Mouse (Mus musculus): Measurements from ENCODE around the gene Igfbp2. TPM values are rescaled to one million over a fixed set of nuclear protein-coding genes. Genes with fewer than 3 reads are reported as not detected.

Igfbp2 gene
- polyA plus RNA-seq, 1 experiment from 2014 or later = 310 TPM

- Histone ChIP-seq H3K27me3 (ENCODE audit: control insufficient read depth, insufficient read depth, low read length) (no peaks in the 10 kb centered on the region), H3K27ac (replicated peaks; ENCODE audit: low read depth, low read length) (no peak overlapping the region), H3K36me3 (ENCODE audit: control insufficient read depth, insufficient read depth, low read length) (peaks cover 20% of the 10 kb centered on the region), H3K9me3 (ENCODE audit: control insufficient read depth, low read length) (no peaks in the 10 kb centered on the region), H3K4me1 (ENCODE audit: control insufficient read depth, insufficient read depth, low read length) (peaks cover 10% of the 10 kb centered on the region), H3K4me3 (replicated peaks; ENCODE audit: low read depth, low read length) (no peak overlapping the region), H3K4me2 (ENCODE audit: low read length) (no peak overlapping the region), H3K9ac (replicated peaks; ENCODE audit: low read length) (no peak overlapping the region)
- ATAC-seq (ENCODE audit: low FRiP score, low TSS enrichment) (no peak), DNase-seq (peak; percentile 88)
- 52% methylated on average over 10 of the region's 10 CpGs for WGBS
Observed at GRCm38 (mm10) chr1:72854337-72855237, 30.3 kb downstream of the Igfbp2 start.

- H3K9ac ChIP-seq (replicated peaks; ENCODE audit: low read length) = no peak overlapping the region
- H3K4me3 ChIP-seq (replicated peaks; ENCODE audit: low read depth, low read length) = no peak overlapping the region
- H3K36me3 ChIP-seq (ENCODE audit: control insufficient read depth, insufficient read depth, low read length) = peaks cover 16% of the 10 kb centered on the region
- no peak for ATAC-seq (ENCODE audit: low FRiP score, low TSS enrichment)
- WGBS = 89% methylated on average over 10 of the region's 10 CpGs
- no peaks in the 10 kb centered on the region for H3K9me3 ChIP-seq (ENCODE audit: control insufficient read depth, low read length)
- peaks cover 10% of the 10 kb centered on the region for H3K4me1 ChIP-seq (ENCODE audit: control insufficient read depth, insufficient read depth, low read length)
- DNase-seq = no peak
- no peak overlapping the region for H3K4me2 ChIP-seq (ENCODE audit: low read length)
- no peak overlapping the region for H3K27ac ChIP-seq (replicated peaks; ENCODE audit: low read depth, low read length)
- H3K27me3 ChIP-seq (ENCODE audit: control insufficient read depth, insufficient read depth, low read length) = no peaks in the 10 kb centered on the region
Observed at GRCm38 (mm10) chr1:72855729-72856128, 31.4 kb downstream of the Igfbp2 start.

- DNase-seq = no peak
- Histone ChIP-seq H3K4me1 (ENCODE audit: control insufficient read depth, insufficient read depth, low read length) (peaks cover 10% of the 10 kb centered on the region), H3K4me3 (replicated peaks; ENCODE audit: low read depth, low read length) (no peak overlapping the region), H3K9me3 (ENCODE audit: control insufficient read depth, low read length) (no peaks in the 10 kb centered on the region), H3K36me3 (ENCODE audit: control insufficient read depth, insufficient read depth, low read length) (peaks cover 12% of the 10 kb centered on the region), H3K27me3 (ENCODE audit: control insufficient read depth, insufficient read depth, low read length) (no peaks in the 10 kb centered on the region), H3K9ac (replicated peaks; ENCODE audit: low read length) (no peak overlapping the region), H3K4me2 (ENCODE audit: low read length) (no peak overlapping the region), H3K27ac (replicated peaks; ENCODE audit: low read depth, low read length) (no peak overlapping the region)
- ATAC-seq (ENCODE audit: low FRiP score, low TSS enrichment) = no peak
- WGBS = 85% methylated on average over 19 of the region's 19 CpGs
Observed at GRCm38 (mm10) chr1:72856209-72856909, 32.1 kb downstream of the Igfbp2 start.

GRCm38 (mm10) chr1:72857142-72857541 lies 32.8 kb downstream of the Igfbp2 start:
- no peak for ATAC-seq (ENCODE audit: low FRiP score, low TSS enrichment)
- 90% methylated on average over 7 of the region's 7 CpGs for WGBS
- H3K4me3 ChIP-seq (replicated peaks; ENCODE audit: low read depth, low read length) = no peak overlapping the region
- H3K4me1 ChIP-seq (ENCODE audit: control insufficient read depth, insufficient read depth, low read length) = peaks cover 10% of the 10 kb centered on the region
- H3K4me2 ChIP-seq (ENCODE audit: low read length) = no peak overlapping the region
- H3K9ac ChIP-seq (replicated peaks; ENCODE audit: low read length) = no peak overlapping the region
- peaks cover 4% of the 10 kb centered on the region for H3K36me3 ChIP-seq (ENCODE audit: control insufficient read depth, insufficient read depth, low read length)
- no peak overlapping the region for H3K27ac ChIP-seq (replicated peaks; ENCODE audit: low read depth, low read length)
- H3K27me3 ChIP-seq (ENCODE audit: control insufficient read depth, insufficient read depth, low read length) = no peaks in the 10 kb centered on the region
- H3K9me3 ChIP-seq (ENCODE audit: control insufficient read depth, low read length) = no peaks in the 10 kb centered on the region
- DNase-seq = no peak

GRCm38 (mm10) chr1:72857631-72858030 lies 33.3 kb downstream of the Igfbp2 start:
- 72% methylated on average over 5 of the region's 5 CpGs for WGBS
- Histone ChIP-seq H3K9me3 (ENCODE audit: control insufficient read depth, low read length) (no peaks in the 10 kb centered on the region), H3K36me3 (ENCODE audit: control insufficient read depth, insufficient read depth, low read length) (0 out of 2 replicates have a peak, but pooled peaks cover under 1% of the 10 kb centered on the region), H3K27me3 (ENCODE audit: control insufficient read depth, insufficient read depth, low read length) (no peaks in the 10 kb centered on the region), H3K9ac (replicated peaks; ENCODE audit: low read length) (no peak overlapping the region), H3K4me1 (ENCODE audit: control insufficient read depth, insufficient read depth, low read length) (peaks cover 10% of the 10 kb centered on the region), H3K27ac (replicated peaks; ENCODE audit: low read depth, low read length) (no peak overlapping the region), H3K4me3 (replicated peaks; ENCODE audit: low read depth, low read length) (no peak overlapping the region), H3K4me2 (ENCODE audit: low read length) (no peak overlapping the region)
- ATAC-seq (ENCODE audit: low FRiP score, low TSS enrichment) (no peak), DNase-seq (no peak)

GRCm38 (mm10) chr1:72858286-72858685 lies 34.0 kb downstream of the Igfbp2 start:
- no peak overlapping the region for H3K4me3 ChIP-seq (replicated peaks; ENCODE audit: low read depth, low read length)
- H3K9ac ChIP-seq (replicated peaks; ENCODE audit: low read length) = no peak overlapping the region
- no peaks in the 10 kb centered on the region for H3K27me3 ChIP-seq (ENCODE audit: control insufficient read depth, insufficient read depth, low read length)
- no peak for ATAC-seq (ENCODE audit: low FRiP score, low TSS enrichment)
- H3K36me3 ChIP-seq (ENCODE audit: control insufficient read depth, insufficient read depth, low read length) = no peaks in the 10 kb centered on the region
- 88% methylated on average over 9 of the region's 9 CpGs for WGBS
- H3K27ac ChIP-seq (replicated peaks; ENCODE audit: low read depth, low read length) = 0 out of 2 replicates have a peak overlapping the region, but pooled peaks have one; percentile 58
- DNase-seq = no peak
- peaks cover 10% of the 10 kb centered on the region for H3K4me1 ChIP-seq (ENCODE audit: control insufficient read depth, insufficient read depth, low read length)
- no peak overlapping the region for H3K4me2 ChIP-seq (ENCODE audit: low read length)
- H3K9me3 ChIP-seq (ENCODE audit: control insufficient read depth, low read length) = no peaks in the 10 kb centered on the region

- no peaks in the 10 kb centered on the region for H3K36me3 ChIP-seq (ENCODE audit: control insufficient read depth, insufficient read depth, low read length)
- H3K4me3 ChIP-seq (replicated peaks; ENCODE audit: low read depth, low read length) = no peak overlapping the region
- H3K4me2 ChIP-seq (ENCODE audit: low read length) = no peak overlapping the region
- WGBS = 8% methylated on average over 5 of the region's 5 CpGs
- H3K9ac ChIP-seq (replicated peaks; ENCODE audit: low read length) = no peak overlapping the region
- H3K27me3 ChIP-seq (ENCODE audit: control insufficient read depth, insufficient read depth, low read length) = no peaks in the 10 kb centered on the region
- peak overlapping the region; percentile 58 for H3K27ac ChIP-seq (replicated peaks; ENCODE audit: low read depth, low read length)
- peaks cover 10% of the 10 kb centered on the region for H3K4me1 ChIP-seq (ENCODE audit: control insufficient read depth, insufficient read depth, low read length)
- ATAC-seq (ENCODE audit: low FRiP score, low TSS enrichment) = peak; percentile 64
- no peaks in the 10 kb centered on the region for H3K9me3 ChIP-seq (ENCODE audit: control insufficient read depth, low read length)
- DNase-seq = peak; percentile 80
Observed at GRCm38 (mm10) chr1:72858874-72859273, 34.6 kb downstream of the Igfbp2 start.

- Histone ChIP-seq H3K4me1 (ENCODE audit: control insufficient read depth, insufficient read depth, low read length) (peaks cover 10% of the 10 kb centered on the region), H3K36me3 (ENCODE audit: control insufficient read depth, insufficient read depth, low read length) (no peaks in the 10 kb centered on the region), H3K27ac (replicated peaks; ENCODE audit: low read depth, low read length) (no peak overlapping the region), H3K9me3 (ENCODE audit: control insufficient read depth, low read length) (no peaks in the 10 kb centered on the region), H3K4me2 (ENCODE audit: low read length) (no peak overlapping the region), H3K9ac (replicated peaks; ENCODE audit: low read length) (no peak overlapping the region), H3K4me3 (replicated peaks; ENCODE audit: low read depth, low read length) (no peak overlapping the region), H3K27me3 (ENCODE audit: control insufficient read depth, insufficient read depth, low read length) (no peaks in the 10 kb centered on the region)
- ATAC-seq (ENCODE audit: low FRiP score, low TSS enrichment) (no peak), DNase-seq (no peak)
- 96% methylated on average over 9 of the region's 9 CpGs for whole genome bisulfite sequencing
Observed at GRCm38 (mm10) chr1:72859963-72860362, 35.7 kb downstream of the Igfbp2 start.
